Mouse (Mus musculus) midbrain, embryonic 13.5 days (tissue): Measurements from ENCODE around the gene Grip1. TPM values are rescaled to one million over a fixed set of nuclear protein-coding genes. Genes with fewer than 3 reads are reported as not detected.

Experiments used
- ATAC-seq: fragments of 200-750 bp; cut with Nextera tagmentation; 2 replicates; pipeline ENCODE4 v1.8.0; 2017; ENCODE audit warnings: mild to moderate bottlenecking, moderate TSS enrichment, moderate library complexity
- H3K27ac ChIP-seq: fragments of 300-500 bp; sonication (generic); 2 replicates; pipeline ENCODE4 v1.5.1; 2015; ENCODE audit warnings: inconsistent platforms, mild to moderate bottlenecking, moderate library complexity
- H3K27me3 ChIP-seq: fragments of 300-500 bp; sonication (generic); 2 replicates; pipeline ENCODE4 v1.6.1; 2015; ENCODE audit warnings: mild to moderate bottlenecking, inconsistent platforms
- H3K36me3 ChIP-seq: fragments of 300-500 bp; sonication (generic); 2 replicates; pipeline ENCODE4 v1.6.1; 2015; ENCODE audit warnings: mild to moderate bottlenecking, inconsistent platforms
- H3K4me1 ChIP-seq: fragments of 300-500 bp; sonication (generic); replicated peaks from 2 replicates; pipeline ENCODE4 v1.6.1; 2015; ENCODE audit warnings: inconsistent platforms
- H3K4me2 ChIP-seq: fragments of 300-500 bp; sonication (generic); replicated peaks from 2 replicates; pipeline ENCODE4 v1.6.1; 2015; ENCODE audit warnings: moderate library complexity, mild to moderate bottlenecking, inconsistent platforms
- H3K4me3 ChIP-seq: fragments of 300-500 bp; sonication (generic); replicated peaks from 2 replicates; pipeline ENCODE4 v1.5.1; 2015; ENCODE audit warnings: mild to moderate bottlenecking, inconsistent platforms
- H3K9ac ChIP-seq: fragments of 300-500 bp; sonication (generic); replicated peaks from 2 replicates; pipeline ENCODE4 v1.6.1; 2015; ENCODE audit warnings: mild to moderate bottlenecking, inconsistent platforms
- H3K9me3 ChIP-seq: fragments of 300-500 bp; sonication (generic); 2 replicates; pipeline ENCODE4 v1.6.1; 2016; ENCODE audit warnings: mild to moderate bottlenecking, inconsistent platforms
- WGBS: fragments of 180-500 bp; shearing (Covaris S2); methylation state at CpG from one replicate; pipeline ENCODE4 v1.1.7; 2015; 5-methylcytosine and 5-hydroxymethylcytosine counted together
- polyA plus RNA-seq: library from polyadenylated mRNA; unstranded; fragments of >200 nt; fragmentation: Nextera tagmentation; extraction: Ambion mirVana; gene quantifications from 2 replicates; pipeline ENCODE4 v1.2.1, GENCODE M21; 2015

The Grip1 gene
- polyA plus RNA-seq, 1 experiment from 2014 or later = 14.4 TPM

GRCm38 (mm10) chr10:119868995-119869579, 415.5 kb downstream of the Grip1 start:
- 89% methylated on average over 11 of the region's 11 CpGs for WGBS
- no peak for ATAC-seq

GRCm38 (mm10) chr10:119876721-119877120, 423.1 kb downstream of the Grip1 start:
- WGBS = 90% methylated on average over 6 of the region's 6 CpGs
- H3K9me3 ChIP-seq = no peaks in the 10 kb centered on the region
- H3K27me3 ChIP-seq = no peaks in the 10 kb centered on the region
- H3K9ac ChIP-seq = no peak overlapping the region
- no peak overlapping the region for H3K4me2 ChIP-seq
- H3K36me3 ChIP-seq = no peaks in the 10 kb centered on the region
- no peak for ATAC-seq
- peaks cover 7% of the 10 kb centered on the region for H3K4me1 ChIP-seq
- no peak overlapping the region for H3K4me3 ChIP-seq
- H3K27ac ChIP-seq = no peak overlapping the region

More at GRCm38 (mm10) chr10:119868995-119869579, 415.5 kb downstream of the Grip1 start:
- Histone ChIP-seq H3K27ac (no peak overlapping the region), H3K9me3 (peaks cover 34% of the 10 kb centered on the region), H3K4me3 (no peak overlapping the region), H3K9ac (no peak overlapping the region), H3K36me3 (peaks cover 25% of the 10 kb centered on the region), H3K4me1 (peaks cover 5% of the 10 kb centered on the region), H3K27me3 (no peaks in the 10 kb centered on the region), H3K4me2 (no peak overlapping the region)

GRCm38 (mm10) chr10:119878331-119878730, 424.7 kb downstream of the Grip1 start:
- Histone ChIP-seq H3K9me3 (no peaks in the 10 kb centered on the region), H3K27ac (peak overlapping the region; percentile 36; the same call in 1 of the 2 replicates), H3K4me1 (peaks cover 10% of the 10 kb centered on the region), H3K4me2 (peak overlapping the region; percentile 23), H3K36me3 (no peaks in the 10 kb centered on the region), H3K27me3 (no peaks in the 10 kb centered on the region), H3K9ac (no peak overlapping the region), H3K4me3 (no peak overlapping the region)
- WGBS = 41% methylated on average over 12 of the region's 12 CpGs
- peak; percentile 77; the same call in 1 of the 2 replicates for ATAC-seq

- WGBS = 59% methylated on average over 9 of the region's 9 CpGs
- Histone ChIP-seq H3K9me3 (no peaks in the 10 kb centered on the region), H3K4me1 (peaks cover 12% of the 10 kb centered on the region), H3K4me3 (no peak overlapping the region), H3K36me3 (no peaks in the 10 kb centered on the region), H3K9ac (no peak overlapping the region), H3K4me2 (no peak overlapping the region), H3K27me3 (no peaks in the 10 kb centered on the region), H3K27ac (no peak overlapping the region)
- ATAC-seq = no peak
Measured at GRCm38 (mm10) chr10:119884591-119884990, 431.0 kb downstream of the Grip1 start.

GRCm38 (mm10) chr10:119885563-119885962, 431.9 kb downstream of the Grip1 start:
- no peaks in the 10 kb centered on the region for H3K9me3 ChIP-seq
- no peaks in the 10 kb centered on the region for H3K27me3 ChIP-seq
- no peaks in the 10 kb centered on the region for H3K36me3 ChIP-seq
- no peak overlapping the region for H3K27ac ChIP-seq
- no peak overlapping the region for H3K9ac ChIP-seq
- H3K4me2 ChIP-seq = no peak overlapping the region
- 79% methylated on average over 6 of the region's 6 CpGs for WGBS
- ATAC-seq = 0 out of 2 replicates have a peak, but pooled peaks have one; percentile 11
- no peak overlapping the region for H3K4me3 ChIP-seq
- peaks cover 12% of the 10 kb centered on the region for H3K4me1 ChIP-seq

GRCm38 (mm10) chr10:119886681-119887080, 433.1 kb downstream of the Grip1 start:
- no peak overlapping the region for H3K4me2 ChIP-seq
- 94% methylated on average over 1 of the region's 1 CpGs for WGBS
- no peak overlapping the region for H3K4me3 ChIP-seq
- H3K9me3 ChIP-seq = peaks cover 8% of the 10 kb centered on the region; the same call in 1 of the 2 replicates
- ATAC-seq = no peak
- no peak overlapping the region for H3K27ac ChIP-seq
- H3K27me3 ChIP-seq = no peaks in the 10 kb centered on the region
- no peaks in the 10 kb centered on the region for H3K36me3 ChIP-seq
- no peak overlapping the region for H3K9ac ChIP-seq
- peaks cover 12% of the 10 kb centered on the region for H3K4me1 ChIP-seq

GRCm38 (mm10) chr10:119902754-119903153, 449.1 kb downstream of the Grip1 start:
- Histone ChIP-seq H3K4me3 (no peak overlapping the region), H3K9ac (no peak overlapping the region), H3K9me3 (peaks cover 7% of the 10 kb centered on the region), H3K27me3 (no peaks in the 10 kb centered on the region), H3K4me2 (no peak overlapping the region), H3K36me3 (peaks cover 3% of the 10 kb centered on the region; the same call in 1 of the 2 replicates), H3K27ac (no peak overlapping the region), H3K4me1 (peaks cover 3% of the 10 kb centered on the region; the same call in 1 of the 2 replicates)
- no peak for ATAC-seq
- WGBS = 80% methylated on average over 4 of the region's 4 CpGs

GRCm38 (mm10) chr10:119906869-119907268, 453.2 kb downstream of the Grip1 start:
- H3K4me3 ChIP-seq = no peak overlapping the region
- H3K4me1 ChIP-seq = peaks cover 3% of the 10 kb centered on the region; the same call in 1 of the 2 replicates
- no peak overlapping the region for H3K4me2 ChIP-seq
- 86% methylated on average over 7 of the region's 7 CpGs for WGBS
- no peak overlapping the region; the same call in 1 of the 2 replicates for H3K27ac ChIP-seq
- H3K27me3 ChIP-seq = no peaks in the 10 kb centered on the region
- no peak for ATAC-seq
- H3K36me3 ChIP-seq = no peaks in the 10 kb centered on the region
- H3K9ac ChIP-seq = no peak overlapping the region
- no peaks in the 10 kb centered on the region for H3K9me3 ChIP-seq

GRCm38 (mm10) chr10:119917995-119918394, 464.4 kb downstream of the Grip1 start:
- 81% methylated on average over 9 of the region's 9 CpGs for WGBS
- Histone ChIP-seq H3K4me3 (no peak overlapping the region), H3K9ac (no peak overlapping the region), H3K9me3 (no peaks in the 10 kb centered on the region), H3K27ac (peak overlapping the region; percentile 30; the same call in 1 of the 2 replicates), H3K36me3 (no peaks in the 10 kb centered on the region), H3K4me1 (0 out of 2 replicates have a peak, but pooled peaks cover 6% of the 10 kb centered on the region), H3K27me3 (no peaks in the 10 kb centered on the region), H3K4me2 (no peak overlapping the region)
- no peak for ATAC-seq

GRCm38 (mm10) chr10:119927963-119928362, 474.3 kb downstream of the Grip1 start:
- Histone ChIP-seq H3K4me2 (no peak overlapping the region), H3K27me3 (no peaks in the 10 kb centered on the region), H3K36me3 (0 out of 2 replicates have a peak, but pooled peaks cover 10% of the 10 kb centered on the region), H3K27ac (no peak overlapping the region), H3K4me1 (peaks cover 8% of the 10 kb centered on the region), H3K4me3 (no peak overlapping the region), H3K9me3 (no peaks in the 10 kb centered on the region), H3K9ac (no peak overlapping the region)
- ATAC-seq = no peak
- 87% methylated on average over 5 of the region's 5 CpGs for WGBS

- no peak overlapping the region for H3K27ac ChIP-seq
- 99% methylated on average over 2 of the region's 2 CpGs for WGBS
- no peak for ATAC-seq
Measured at GRCm38 (mm10) chr10:119928921-119929320, 475.3 kb downstream of the Grip1 start.

GRCm38 (mm10) chr10:119932794-119933193, 479.2 kb downstream of the Grip1 start:
- Histone ChIP-seq H3K36me3 (0 out of 2 replicates have a peak, but pooled peaks cover 11% of the 10 kb centered on the region), H3K4me2 (no peak overlapping the region), H3K27me3 (no peaks in the 10 kb centered on the region), H3K4me3 (no peak overlapping the region), H3K4me1 (no peaks in the 10 kb centered on the region), H3K27ac (no peak overlapping the region), H3K9ac (no peak overlapping the region), H3K9me3 (no peaks in the 10 kb centered on the region)
- WGBS = 69% methylated on average over 4 of the region's 4 CpGs
- ATAC-seq = no peak

More at GRCm38 (mm10) chr10:119928921-119929320, 475.3 kb downstream of the Grip1 start:
- Histone ChIP-seq H3K9ac (no peak overlapping the region), H3K9me3 (no peaks in the 10 kb centered on the region), H3K4me2 (no peak overlapping the region), H3K4me3 (no peak overlapping the region), H3K4me1 (peaks cover 8% of the 10 kb centered on the region), H3K27me3 (no peaks in the 10 kb centered on the region), H3K36me3 (0 out of 2 replicates have a peak, but pooled peaks cover 11% of the 10 kb centered on the region)
